Mouse (Mus musculus) C2C12 (cell line): ENCODE measurements at regions not wholly inside any gene's neighbourhood (a gene's known extent, or its start where the extent isn't known, plus 50 kb on each side); places are given as distances from the start of the nearest gene placed in this dataset.

Experiments used
- CTCF ChIP-seq: IDR thresholded peaks from one replicate; pipeline ENCODE4 v1.5.1; 2011; ENCODE audit not compliant: control insufficient read depth, insufficient read depth, insufficient read length
- MYOG ChIP-seq: IDR thresholded peaks from one replicate; pipeline ENCODE4 v1.6.1; 2011; ENCODE audit not compliant: control insufficient read depth, insufficient read length; ENCODE audit errors: extremely low read depth

DNA sequence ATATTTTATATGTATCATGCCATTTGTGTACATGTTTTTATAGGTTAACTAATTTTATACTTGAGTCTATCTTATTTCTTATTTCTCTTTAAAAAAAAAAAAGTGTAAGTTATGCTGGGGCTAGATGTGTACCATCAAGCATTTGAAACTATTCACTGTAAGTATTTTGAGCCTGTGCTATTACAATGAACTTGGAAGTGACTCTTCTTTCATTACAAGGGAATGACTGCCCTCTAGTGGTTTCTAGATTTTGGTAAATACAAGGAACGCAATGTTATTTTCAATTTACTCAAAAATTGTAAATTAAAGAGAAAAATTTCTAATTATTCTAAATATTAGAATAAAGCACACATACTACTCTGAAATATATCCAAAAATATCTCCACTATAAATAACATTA is 197.1 kb upstream of the Manea start:
- TF ChIP-seq CTCF (no peak), MYOG (no peak)
